Mouse (Mus musculus) hindbrain, embryonic 16.5 days (tissue): Measurements from ENCODE around the gene Srrm2. TPM values are rescaled to one million over a fixed set of nuclear protein-coding genes. Genes with fewer than 3 reads are reported as not detected.
"Not testable (repeated sequence)": the region's sequence is repeated elsewhere in the genome, so short reads cannot be mapped to it uniquely, and the experiment has no call there.

Experiments used
- ATAC-seq: fragments of 200-750 bp; cut with Nextera tagmentation; 2 replicates; pipeline ENCODE4 v1.8.0; 2017; ENCODE audit warnings: moderate TSS enrichment, moderate library complexity
- H3K27ac ChIP-seq: fragments of 300-500 bp; sonication (generic); 2 replicates; pipeline ENCODE4 v1.5.1; 2014; ENCODE audit warnings: low read depth, mild to moderate bottlenecking, control low read depth, low read length, moderate library complexity
- H3K27me3 ChIP-seq: fragments of 300-500 bp; sonication (generic); replicated peaks from 2 replicates; pipeline ENCODE4 v1.6.1; 2014; ENCODE audit warnings: low read length; ENCODE audit not compliant: control insufficient read depth, insufficient read depth
- H3K36me3 ChIP-seq: fragments of 300-500 bp; sonication (generic); 2 replicates; pipeline ENCODE4 v1.6.1; 2014; ENCODE audit warnings: mild to moderate bottlenecking, low read length, moderate library complexity, mixed read lengths; ENCODE audit not compliant: control insufficient read depth, insufficient read depth
- H3K4me1 ChIP-seq: fragments of 300-500 bp; sonication (generic); 2 replicates; pipeline ENCODE4 v1.6.1; 2014; ENCODE audit warnings: low read depth, low read length; ENCODE audit not compliant: control insufficient read depth, insufficient read depth
- H3K4me2 ChIP-seq: fragments of 300-500 bp; sonication (generic); 2 replicates; pipeline ENCODE4 v1.6.1; 2014; ENCODE audit warnings: mild to moderate bottlenecking, low read length, control low read depth, moderate library complexity
- H3K4me3 ChIP-seq: fragments of 300-500 bp; sonication (generic); 2 replicates; pipeline ENCODE4 v1.5.1; 2014; ENCODE audit warnings: mild to moderate bottlenecking, low read length, control low read depth, moderate library complexity
- H3K9ac ChIP-seq: fragments of 300-500 bp; sonication (generic); 2 replicates; pipeline ENCODE4 v1.6.1; 2014; ENCODE audit warnings: low read depth, mild to moderate bottlenecking, control low read depth, low read length, moderate library complexity
- H3K9me3 ChIP-seq: fragments of 300-500 bp; sonication (generic); 2 replicates; pipeline ENCODE4 v1.6.1; 2014; ENCODE audit warnings: mild to moderate bottlenecking, low read length, moderate library complexity; ENCODE audit not compliant: control insufficient read depth
- WGBS: fragments of 180-500 bp; shearing (Covaris S2); extraction: QIAGEN DNeasy Blood & Tissue Kit; methylation state at CpG from one replicate; pipeline ENCODE4 v1.1.7; 2014; 5-methylcytosine and 5-hydroxymethylcytosine counted together
- polyA plus RNA-seq: library from polyadenylated mRNA; unstranded; fragments of >200 nt; fragmentation: Nextera tagmentation; extraction: Ambion mirVana; gene quantifications from 2 replicates; pipeline ENCODE4 v1.2.1, GENCODE M21; 2015

Gene Srrm2
- polyA plus RNA-seq, 1 experiment from 2014 or later = 420 TPM

- WGBS = 94% methylated on average over 9 of the region's 9 CpGs
- Histone ChIP-seq H3K4me2 (no peak overlapping the region), H3K9me3 (0 out of 2 replicates have a peak, but pooled peaks cover 2% of the 10 kb centered on the region), H3K4me3 (no peak overlapping the region), H3K9ac (no peak overlapping the region), H3K36me3 (peaks cover 50% of the 10 kb centered on the region), H3K27ac (no peak overlapping the region), H3K4me1 (no peaks in the 10 kb centered on the region), H3K27me3 (no peaks in the 10 kb centered on the region)
- ATAC-seq = no peak
Observed at GRCm38 (mm10) chr17:23760231-23760630, 30.1 kb upstream of the Srrm2 start.

GRCm38 (mm10) chr17:23761155-23761554, 29.2 kb upstream of the Srrm2 start:
- H3K9me3 ChIP-seq = 0 out of 2 replicates have a peak, but pooled peaks cover 2% of the 10 kb centered on the region
- no peak overlapping the region for H3K4me2 ChIP-seq
- 100% methylated on average over 3 of the region's 3 CpGs for WGBS
- H3K4me3 ChIP-seq = no peak overlapping the region
- no peak overlapping the region for H3K27ac ChIP-seq
- H3K27me3 ChIP-seq = no peaks in the 10 kb centered on the region
- H3K4me1 ChIP-seq = no peaks in the 10 kb centered on the region
- peaks cover 41% of the 10 kb centered on the region for H3K36me3 ChIP-seq
- H3K9ac ChIP-seq = no peak overlapping the region
- no peak for ATAC-seq

- ATAC-seq = no peak
- H3K9me3 ChIP-seq = 0 out of 2 replicates have a peak, but pooled peaks cover 2% of the 10 kb centered on the region
- H3K27ac ChIP-seq = no peak overlapping the region
- H3K4me2 ChIP-seq = no peak overlapping the region
- no peak overlapping the region for H3K4me3 ChIP-seq
- no peaks in the 10 kb centered on the region for H3K4me1 ChIP-seq
- no peak overlapping the region for H3K9ac ChIP-seq
- 86% methylated on average over 11 of the region's 11 CpGs for WGBS
- peaks cover 30% of the 10 kb centered on the region for H3K36me3 ChIP-seq
- H3K27me3 ChIP-seq = no peaks in the 10 kb centered on the region
Observed at GRCm38 (mm10) chr17:23762976-23763375, 27.4 kb upstream of the Srrm2 start.

GRCm38 (mm10) chr17:23770493-23770892, 19.8 kb upstream of the Srrm2 start:
- H3K9me3 ChIP-seq = no peaks in the 10 kb centered on the region
- peak overlapping the region; percentile 61 for H3K4me3 ChIP-seq
- no peaks in the 10 kb centered on the region; the same call in 1 of the 2 replicates for H3K36me3 ChIP-seq
- ATAC-seq = no peak
- 7% methylated on average over 2 of the region's 2 CpGs for WGBS
- peaks cover 14% of the 10 kb centered on the region for H3K4me1 ChIP-seq
- peak overlapping the region; percentile 59 for H3K4me2 ChIP-seq
- peak overlapping the region; percentile 83 for H3K27ac ChIP-seq
- no peaks in the 10 kb centered on the region for H3K27me3 ChIP-seq
- H3K9ac ChIP-seq = peak overlapping the region; percentile 80; the same call in 1 of the 2 replicates

GRCm38 (mm10) chr17:23770896-23771283, 19.4 kb upstream of the Srrm2 start:
- H3K4me1 ChIP-seq = peaks cover 14% of the 10 kb centered on the region
- H3K36me3 ChIP-seq = no peaks in the 10 kb centered on the region; the same call in 1 of the 2 replicates
- H3K27me3 ChIP-seq = no peaks in the 10 kb centered on the region
- peak overlapping the region; percentile 80 for H3K9ac ChIP-seq
- no peak; the same call in 1 of the 2 replicates for ATAC-seq
- H3K4me3 ChIP-seq = peak overlapping the region; percentile 61
- H3K27ac ChIP-seq = peak overlapping the region; percentile 83
- no peaks in the 10 kb centered on the region for H3K9me3 ChIP-seq
- peak overlapping the region; percentile 59 for H3K4me2 ChIP-seq
- under 1% methylated on average over 19 of the region's 19 CpGs for WGBS

- Histone ChIP-seq H3K9me3 (no peaks in the 10 kb centered on the region), H3K27ac (peak within 1 kb of the TSS; percentile 83), H3K4me2 (peak within 1 kb of the TSS; percentile 61), H3K36me3 (no peaks in the 10 kb centered on the region; the same call in 1 of the 2 replicates), H3K9ac (peak within 1 kb of the TSS; percentile 80), H3K4me3 (peak within 1 kb of the TSS; percentile 61), H3K4me1 (peaks cover 14% of the 10 kb centered on the region), H3K27me3 (no peaks in the 10 kb centered on the region)
- WGBS = 3% methylated on average over 57 of the region's 58 CpGs
- ATAC-seq = peak; percentile 97
Observed at GRCm38 (mm10) chr17:23771284-23772218, 18.8 kb upstream of the Srrm2 start, which contains the start of gene Flywch1. TSS of gene Flywch1 (minus strand) at chr17:23771602.

GRCm38 (mm10) chr17:23772219-23772556, 18.1 kb upstream of the Srrm2 start:
- WGBS = 92% methylated on average over 2 of the region's 2 CpGs
- H3K9me3 ChIP-seq, H3K27ac ChIP-seq, H3K27me3 ChIP-seq, ATAC-seq, H3K36me3 ChIP-seq, H3K9ac ChIP-seq: not testable (repeated sequence)
- Histone ChIP-seq H3K4me3 (peak overlapping the region; percentile 61), H3K4me1 (peaks cover 14% of the 10 kb centered on the region), H3K4me2 (peak overlapping the region; percentile 61)

GRCm38 (mm10) chr17:23773676-23774075, 16.7 kb upstream of the Srrm2 start:
- no peak for ATAC-seq
- 75% methylated on average over 6 of the region's 6 CpGs for WGBS
- Histone ChIP-seq H3K4me3 (no peak overlapping the region), H3K9me3 (no peaks in the 10 kb centered on the region), H3K9ac (no peak overlapping the region), H3K4me1 (peaks cover 14% of the 10 kb centered on the region), H3K27ac (no peak overlapping the region), H3K4me2 (no peak overlapping the region), H3K36me3 (no peaks in the 10 kb centered on the region), H3K27me3 (no peaks in the 10 kb centered on the region)

GRCm38 (mm10) chr17:23774090-23774489, 16.2 kb upstream of the Srrm2 start:
- no peaks in the 10 kb centered on the region for H3K9me3 ChIP-seq
- no peak overlapping the region for H3K9ac ChIP-seq
- H3K4me2 ChIP-seq = no peak overlapping the region
- no peak overlapping the region for H3K4me3 ChIP-seq
- no peak for ATAC-seq
- no peaks in the 10 kb centered on the region for H3K27me3 ChIP-seq
- H3K27ac ChIP-seq = no peak overlapping the region
- no peaks in the 10 kb centered on the region for H3K36me3 ChIP-seq
- peaks cover 13% of the 10 kb centered on the region for H3K4me1 ChIP-seq
- WGBS = 6% methylated on average over 12 of the region's 12 CpGs
